Mouse (Mus musculus) G1E (cell line): ENCODE data around the gene Znrf1.

Source experiments
- CTCF ChIP-seq: IDR thresholded peaks from 2 replicates; pipeline ENCODE4 v1.5.1; 2012; ENCODE audit warnings: low read depth, low read length, inconsistent platforms, mixed read lengths
- GATA1 ChIP-seq: IDR thresholded peaks from 2 replicates; pipeline ENCODE4 v1.6.1; 2012; ENCODE audit warnings: borderline replicate concordance, low read length, inconsistent platforms, mixed read lengths
- GATA2 ChIP-seq: IDR thresholded peaks from 2 replicates; pipeline ENCODE4 v1.6.1; 2012; ENCODE audit warnings: low read depth, low read length, inconsistent platforms, borderline replicate concordance
- POLR2AphosphoS5 ChIP-seq: IDR thresholded peaks from 2 replicates; pipeline ENCODE4 v1.6.1; 2012; ENCODE audit warnings: low read depth, low read length, inconsistent platforms; ENCODE audit not compliant: insufficient replicate concordance

GRCm38 (mm10) chr8:111536978-111537764 is 1.3 kb downstream of the Znrf1 start:
- TF ChIP-seq CTCF (no peak), GATA2 (no peak), GATA1 (no peak), POLR2AphosphoS5 (no peak)
